In the genomic region with DNA sequence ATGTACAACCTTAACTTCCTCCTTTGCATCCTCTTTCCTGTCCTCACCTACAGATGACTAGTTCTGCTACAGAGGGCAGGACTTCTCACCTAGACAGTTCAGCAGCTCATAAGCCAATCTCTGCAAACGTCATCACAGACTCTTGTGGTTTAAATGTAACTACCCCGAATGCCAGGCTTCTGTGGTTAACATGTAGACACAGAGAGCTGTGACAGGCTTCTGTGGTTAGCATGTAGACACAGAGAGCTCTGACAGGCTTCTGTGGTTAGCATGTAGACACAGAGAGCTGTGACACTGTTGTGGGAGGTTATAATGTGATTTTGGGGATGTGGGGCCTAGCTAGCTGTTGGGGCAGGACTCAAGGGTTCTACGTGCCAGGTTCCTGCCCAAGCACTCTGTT, we compare ENCODE assay signal across 16 mouse cellular contexts.
DNase-seq lines count a peak whose midpoint lies in the region; ATAC-seq and TF ChIP-seq lines count a peak whose summit lies in the region.
"Had no signal": no experiment of that assay in that cellular context is flagged by ENCODE, and none has a peak within 500 bp of the region (broad histone marks: within the 10 kb centered on the region; RNA-seq: fewer than 3 reads in every experiment).

No protein-coding gene starts in this region.

- H3K4me3 ChIP-seq in liver, postnatal 0 days (ENCODE audit: low read depth, low read length) = no peak overlapping the region
- H3K4me3 ChIP-seq in liver, embryonic 11.5 days (ENCODE audit: low read depth, low read length) = no peak overlapping the region
- no peak overlapping the region for H3K4me3 ChIP-seq in limb, embryonic 10.5 days
- no peak overlapping the region for H3K4me3 ChIP-seq in kidney, embryonic 15.5 days (replicated peaks)
- H3K4me3 ChIP-seq: heart, embryonic 13.5 days; hindbrain, embryonic 13.5 days; midbrain, embryonic 12.5 days; neural tube, embryonic 13.5 days had no signal

- no peaks in the 10 kb centered on the region for H3K36me3 ChIP-seq in liver, postnatal 0 days (replicated peaks; ENCODE audit: insufficient read depth, low read length)
- H3K36me3 ChIP-seq in liver, embryonic 11.5 days (ENCODE audit: control insufficient read depth, insufficient read depth, low read length) = no peaks in the 10 kb centered on the region
- H3K36me3 ChIP-seq in limb, embryonic 10.5 days = no peaks in the 10 kb centered on the region
- H3K36me3 ChIP-seq in kidney, embryonic 15.5 days = no peaks in the 10 kb centered on the region
- H3K36me3 ChIP-seq: heart, embryonic 13.5 days had no signal

- H3K4me1 ChIP-seq in liver, postnatal 0 days (ENCODE audit: insufficient read depth) = no peaks in the 10 kb centered on the region
- H3K4me1 ChIP-seq in liver, embryonic 11.5 days (replicated peaks; ENCODE audit: control insufficient read depth, insufficient read depth, low read length) = no peaks in the 10 kb centered on the region
- H3K4me1 ChIP-seq in limb, embryonic 10.5 days = no peaks in the 10 kb centered on the region
- H3K4me1 ChIP-seq in kidney, embryonic 15.5 days = no peaks in the 10 kb centered on the region
- H3K4me1 ChIP-seq: heart, embryonic 13.5 days; hindbrain, embryonic 13.5 days; midbrain, embryonic 12.5 days; neural tube, embryonic 13.5 days had no signal

- no peak for TF ChIP-seq EP300 in liver, postnatal 0 days (IDR thresholded peaks at IDR 0.05; ENCODE audit: low read depth)

- H3K9me3 ChIP-seq in liver, postnatal 0 days (ENCODE audit: low read length) = no peaks in the 10 kb centered on the region
- H3K9me3 ChIP-seq in liver, embryonic 11.5 days (ENCODE audit: control insufficient read depth, low read length) = no peaks in the 10 kb centered on the region
- no peaks in the 10 kb centered on the region for H3K9me3 ChIP-seq in limb, embryonic 10.5 days (replicated peaks)
- H3K9me3 ChIP-seq in kidney, embryonic 15.5 days (replicated peaks) = no peaks in the 10 kb centered on the region
- H3K9me3 ChIP-seq: heart, embryonic 13.5 days; hindbrain, embryonic 13.5 days; midbrain, embryonic 12.5 days; neural tube, embryonic 13.5 days had no signal

- H3K4me2 ChIP-seq in liver, postnatal 0 days (ENCODE audit: low read depth, low read length) = no peak overlapping the region
- no peak overlapping the region for H3K4me2 ChIP-seq in liver, embryonic 11.5 days
- H3K4me2 ChIP-seq in kidney, embryonic 15.5 days = no peak overlapping the region
- H3K4me2 ChIP-seq: heart, embryonic 13.5 days; hindbrain, embryonic 13.5 days; midbrain, embryonic 12.5 days; neural tube, embryonic 13.5 days had no signal

- no peak overlapping the region for H3K9ac ChIP-seq in liver, postnatal 0 days (replicated peaks)
- H3K9ac ChIP-seq in liver, embryonic 11.5 days (ENCODE audit: low read depth, low read length) = no peak overlapping the region
- H3K9ac ChIP-seq in kidney, embryonic 15.5 days = no peak overlapping the region
- H3K9ac ChIP-seq: heart, embryonic 13.5 days; hindbrain, embryonic 13.5 days; midbrain, embryonic 12.5 days; neural tube, embryonic 13.5 days had no signal

- H3K27ac ChIP-seq in liver, postnatal 0 days (ENCODE audit: low read depth) = no peak overlapping the region
- H3K27ac ChIP-seq in liver, embryonic 11.5 days (ENCODE audit: low read depth, low read length) = no peak overlapping the region
- no peak overlapping the region for H3K27ac ChIP-seq in limb, embryonic 10.5 days
- H3K27ac ChIP-seq in kidney, embryonic 15.5 days = no peak overlapping the region
- H3K27ac ChIP-seq: heart, embryonic 13.5 days; hindbrain, embryonic 13.5 days; midbrain, embryonic 12.5 days; neural tube, embryonic 13.5 days had no signal

- 32% methylated on average over 3 of the region's 3 CpGs for WGBS in liver, postnatal 0 days (ENCODE audit: insufficient replicate concordance)
- 52% methylated on average over 3 of the region's 3 CpGs for WGBS in liver, embryonic 11.5 days
- 74% methylated on average over 3 of the region's 3 CpGs for WGBS in limb, embryonic 10.5 days
- WGBS in kidney, embryonic 15.5 days = 71% methylated on average over 3 of the region's 3 CpGs

- intact Hi-C loops in left cerebral cortex, postnatal 14 days (cut with DNase I) = no loop called here

- peak; percentile 7; the same call in 1 of the 2 replicates for ATAC-seq in liver, postnatal 0 days
- ATAC-seq in liver, embryonic 11.5 days (replicated peaks; ENCODE audit: low FRiP score) = no peak
- no peak for ATAC-seq in kidney, embryonic 15.5 days (replicated peaks; ENCODE audit: low FRiP score)

- no peak for TF ChIP-seq CTCF in liver, postnatal 0 days (IDR thresholded peaks at IDR 0.05; ENCODE audit: low read depth)

- no peaks in the 10 kb centered on the region for H3K27me3 ChIP-seq in liver, postnatal 0 days (ENCODE audit: insufficient read depth, low read length)
- H3K27me3 ChIP-seq in liver, embryonic 11.5 days (replicated peaks; ENCODE audit: control insufficient read depth, insufficient read depth, low read length) = no peaks in the 10 kb centered on the region
- no peaks in the 10 kb centered on the region for H3K27me3 ChIP-seq in limb, embryonic 10.5 days (ENCODE audit: low read depth, poor library complexity, severe bottlenecking)
- no peaks in the 10 kb centered on the region for H3K27me3 ChIP-seq in kidney, embryonic 15.5 days
- H3K27me3 ChIP-seq: heart, embryonic 13.5 days; hindbrain, embryonic 13.5 days; midbrain, embryonic 12.5 days; neural tube, embryonic 13.5 days had no signal

- DNase-seq in liver, postnatal 0 days = no peak
- DNase-seq in liver, embryonic 11.5 days (ENCODE audit: low spot score) = no peak
- peak; percentile 70 to 75 for DNase-seq in CD8-positive naive resting alpha-beta T cell, adult 2 months (ENCODE audit: low read depth in 2 of 2, low spot score in 2 of 2)
- peak; percentile 3 for DNase-seq in limb, embryonic 10.5 days (ENCODE audit: low spot score)
- DNase-seq in thymus, postnatal 0 days (ENCODE audit: low spot score) = peak; percentile 58
- no peak for DNase-seq in right cerebral cortex, postnatal 36 days (ENCODE audit: low spot score in 2 of 2)
- DNase-seq in left cerebral cortex, postnatal 14 days (ENCODE audit: low spot score in 2 of 2) = no peak
- DNase-seq: cerebellum, adult 18-20 months; embryo, embryonic 11 days; kidney, adult 8-10 months; lung, adult 18-20 months had no signal

Comparison
In these comparisons a context has a peak if more than half of its experiments do, and no peak if none do; other contexts are left out.
1. DNase-seq: peak in CD8-positive naive resting alpha-beta T cell, adult 2 months (2 of 2), limb, embryonic 10.5 days (single experiment) and thymus, postnatal 0 days (single experiment); none in liver, postnatal 0 days (single experiment), liver, embryonic 11.5 days (single experiment), right cerebral cortex, postnatal 36 days (0 of 2) and left cerebral cortex, postnatal 14 days (0 of 2).